In genomic region chr4:86857113-86858069, GRCm38 (mm10) we compare ENCODE assay signal across 7 mouse cellular contexts. TPM values are rescaled to one million over a fixed set of nuclear protein-coding genes. Genes with fewer than 3 reads are reported as not detected.
A peak's percentile ranks its signal among the peaks of the same experiment; 100 is the strongest.
DNase-seq lines count a peak whose midpoint lies in the region; ATAC-seq lines count a peak whose summit lies in the region.

Gene Rps6, minus strand, starts transcription at chr4:86857412.

- DNase-seq in adrenal gland, postnatal 10 days, result peak; percentile 96
- DNase-seq in embryonic facial prominence, embryonic 10.5 days (ENCODE audit: low spot score), result peak; percentile 94
- peak; percentile 97 for DNase-seq in kidney, adult 11 months
- DNase-seq in limb, embryonic 10.5 days (ENCODE audit: low spot score), result peak; percentile 94
- DNase-seq in spleen, adult 12 weeks (ENCODE audit: low spot score), result peak; percentile 90

- peaks cover 18% of the 10 kb centered on the region for H3K4me1 ChIP-seq in embryonic facial prominence, embryonic 10.5 days
- H3K4me1 ChIP-seq in limb, embryonic 10.5 days, result peaks cover 9% of the 10 kb centered on the region
- peaks cover 25% of the 10 kb centered on the region for H3K4me1 ChIP-seq in midbrain, embryonic 13.5 days (replicated peaks)

- no peaks in the 10 kb centered on the region for H3K9me3 ChIP-seq in embryonic facial prominence, embryonic 10.5 days
- no peaks in the 10 kb centered on the region for H3K9me3 ChIP-seq in limb, embryonic 10.5 days (replicated peaks)
- no peaks in the 10 kb centered on the region for H3K9me3 ChIP-seq in midbrain, embryonic 13.5 days

- ATAC-seq in granulocyte monocyte progenitor cell, adult 5-6 weeks (replicated peaks; ENCODE audit: poor library complexity, severe bottlenecking), result peak; percentile 95
- peak; percentile 98 for ATAC-seq in midbrain, embryonic 13.5 days

- no peaks in the 10 kb centered on the region for H3K27me3 ChIP-seq in embryonic facial prominence, embryonic 10.5 days (replicated peaks; ENCODE audit: low read depth, poor library complexity, severe bottlenecking)
- no peaks in the 10 kb centered on the region for H3K27me3 ChIP-seq in limb, embryonic 10.5 days (ENCODE audit: low read depth, poor library complexity, severe bottlenecking)
- no peaks in the 10 kb centered on the region for H3K27me3 ChIP-seq in midbrain, embryonic 13.5 days

- under 1% methylated on average over 68 of the region's 68 CpGs for WGBS in embryonic facial prominence, embryonic 10.5 days
- under 1% methylated on average over 68 of the region's 68 CpGs for WGBS in limb, embryonic 10.5 days
- WGBS in midbrain, embryonic 13.5 days, result under 1% methylated on average over 66 of the region's 68 CpGs

- H3K4me3 ChIP-seq in embryonic facial prominence, embryonic 10.5 days, result peak within 1 kb of the TSS; percentile 98
- peak within 1 kb of the TSS; percentile 99 for H3K4me3 ChIP-seq in limb, embryonic 10.5 days
- peak within 1 kb of the TSS; percentile 96 for H3K4me3 ChIP-seq in midbrain, embryonic 13.5 days (replicated peaks)

- H3K4me2 ChIP-seq in midbrain, embryonic 13.5 days (replicated peaks), result peak within 1 kb of the TSS; percentile 80

- H3K36me3 ChIP-seq in embryonic facial prominence, embryonic 10.5 days (replicated peaks), result peaks cover 38% of the 10 kb centered on the region
- peaks cover 37% of the 10 kb centered on the region for H3K36me3 ChIP-seq in limb, embryonic 10.5 days
- H3K36me3 ChIP-seq in midbrain, embryonic 13.5 days, result peaks cover 29% of the 10 kb centered on the region

- H3K27ac ChIP-seq in embryonic facial prominence, embryonic 10.5 days (replicated peaks), result peak within 1 kb of the TSS; percentile 99
- H3K27ac ChIP-seq in limb, embryonic 10.5 days, result peak within 1 kb of the TSS; percentile 100
- H3K27ac ChIP-seq in midbrain, embryonic 13.5 days, result peak within 1 kb of the TSS; percentile 97

- peak within 1 kb of the TSS; percentile 100 for H3K9ac ChIP-seq in midbrain, embryonic 13.5 days (replicated peaks)

RNA-seq across cellular contexts. Expression of gene Rps6, which starts in this region (rescaled TPM):
- total RNA-seq in adrenal gland, postnatal 10 days (2021), result 100 to 1,000 TPM; 924 to 996 TPM
- 664 and 683 TPM in 2 replicates for polyA plus RNA-seq in embryonic facial prominence, embryonic 10.5 days (2016; fragmentation: Nextera tagmentation; extraction: Ambion mirVana)
- 3,886 and 3,908 TPM in 2 replicates for total RNA-seq in granulocyte monocyte progenitor cell, adult 5-6 weeks (2014; fragmentation: Nextera tagmentation)
- 1,184 and 1,551 TPM in 2 replicates for total RNA-seq in granulocyte monocyte progenitor cell, adult 5-6 weeks (2017)
- polyA plus RNA-seq in limb, embryonic 10.5 days (2016; fragmentation: Nextera tagmentation; extraction: Ambion mirVana), result 718 and 830 TPM in 2 replicates
- 459 and 472 TPM in 2 replicates for polyA plus RNA-seq in midbrain, embryonic 13.5 days (2015; fragmentation: Nextera tagmentation; extraction: Ambion mirVana)

Comparison
In these comparisons a context has a peak if more than half of its experiments do, and no peak if none do; other contexts are left out.
1. Peak in every context shown above with its lines: DNase-seq, ATAC-seq, H3K4me3 ChIP-seq and H3K27ac ChIP-seq.